Mouse (Mus musculus) megakaryocyte, adult 5-6 weeks (primary cell): Measurements from ENCODE around the gene Pttg1ip. TPM values are rescaled to one million over a fixed set of nuclear protein-coding genes. Genes with fewer than 3 reads are reported as not detected.

Experiments
- ATAC-seq: 2 replicates; pipeline ENCODE4 v1.8.0; 2016; ENCODE audit warnings: mild to moderate bottlenecking, inconsistent platforms; ENCODE audit not compliant: poor library complexity, severe bottlenecking
- total RNA-seq, 2 experiments: library from RNA; stranded (forward) in 1 of 2; stranded (reverse) in 1 of 2; fragments of 153-499, 151-499 nt in 1 of 2; fragments of 221-1000, 200-1000 nt in 1 of 2; gene quantifications; 2 replicates each; pipeline versions ENCODE4 v1.2.3 to v1.2.4; 2015 to 2017

The Pttg1ip gene
- total RNA-seq, 2 experiments from 2014 or later: 54.8 to 82.8 TPM

DNA sequence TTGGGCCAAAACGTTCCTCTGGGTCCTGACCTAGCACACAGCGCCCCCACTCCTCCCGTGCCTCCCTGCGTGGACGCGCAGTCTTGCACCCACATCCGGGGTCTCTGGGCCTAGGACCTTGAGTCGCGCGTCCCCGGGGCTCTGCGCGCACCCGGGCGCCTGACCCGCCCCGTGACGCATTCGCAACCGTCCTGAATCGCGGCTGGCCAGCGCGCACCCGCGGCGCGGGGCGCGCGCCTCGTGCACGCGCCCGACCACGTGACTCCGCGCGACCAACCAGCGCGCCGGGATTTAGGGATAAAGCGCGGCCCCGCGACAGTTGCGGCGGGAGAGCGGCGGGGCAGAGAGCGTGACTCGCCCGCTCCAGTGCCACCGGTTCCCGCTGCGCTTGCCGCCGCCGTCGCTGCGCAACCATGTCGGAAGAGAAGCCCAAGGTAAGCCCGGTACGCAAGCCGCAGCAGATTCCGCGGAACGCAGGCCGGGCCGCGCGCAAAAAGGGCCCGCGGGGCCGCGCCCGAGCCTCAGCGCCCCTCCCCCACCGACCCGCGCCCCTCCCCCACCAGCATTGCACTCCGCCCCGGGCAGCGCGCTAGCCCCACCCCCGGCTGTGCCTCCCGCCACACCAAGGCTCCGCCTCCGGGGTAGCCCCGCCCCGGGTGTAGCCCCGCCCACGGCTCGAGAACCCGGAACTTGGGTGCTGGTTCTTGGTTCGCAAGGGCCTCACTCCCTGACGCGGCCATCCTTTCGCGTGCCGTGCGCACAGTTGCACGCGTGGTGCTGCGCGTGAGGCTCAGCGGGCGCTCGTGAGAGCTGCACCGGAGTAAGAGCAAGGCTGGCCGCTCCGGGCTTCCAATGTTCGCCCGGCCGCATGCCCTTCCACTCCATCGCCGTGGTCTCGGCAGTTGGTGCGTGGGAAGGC lies 24.6 kb downstream of the Pttg1ip start, which contains the start of the genes Sumo3 and Gm49325:
Sumo3 (plus strand) TSS at position 190 of the 919 bp plus-strand sequence.
Gm49325 (plus strand) TSS at position 290 of the 919 bp plus-strand sequence.
- ATAC-seq: peak; percentile 91

DNA sequence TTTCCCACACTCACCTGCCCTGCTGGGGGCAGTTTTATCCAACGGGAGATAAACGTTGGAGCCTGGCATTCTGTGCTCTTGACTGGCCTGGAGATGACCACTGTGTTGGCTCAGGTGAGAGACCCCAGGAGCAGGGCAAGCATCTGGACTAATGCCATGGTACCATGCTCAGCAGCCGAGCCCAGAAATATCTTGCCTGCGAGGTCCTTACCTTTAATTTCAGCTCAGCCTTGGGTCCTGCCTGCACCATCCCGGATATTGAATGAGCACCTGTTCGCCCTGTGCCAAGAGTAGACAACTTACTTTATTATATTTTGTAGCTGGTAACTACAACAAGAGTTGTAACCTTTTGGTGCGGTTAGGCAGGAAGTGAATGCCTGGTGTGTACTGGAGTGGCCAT lies 25.3 kb downstream of the Pttg1ip start:
- peak; percentile 9; the same call in 1 of the 2 replicates for ATAC-seq

DNA sequence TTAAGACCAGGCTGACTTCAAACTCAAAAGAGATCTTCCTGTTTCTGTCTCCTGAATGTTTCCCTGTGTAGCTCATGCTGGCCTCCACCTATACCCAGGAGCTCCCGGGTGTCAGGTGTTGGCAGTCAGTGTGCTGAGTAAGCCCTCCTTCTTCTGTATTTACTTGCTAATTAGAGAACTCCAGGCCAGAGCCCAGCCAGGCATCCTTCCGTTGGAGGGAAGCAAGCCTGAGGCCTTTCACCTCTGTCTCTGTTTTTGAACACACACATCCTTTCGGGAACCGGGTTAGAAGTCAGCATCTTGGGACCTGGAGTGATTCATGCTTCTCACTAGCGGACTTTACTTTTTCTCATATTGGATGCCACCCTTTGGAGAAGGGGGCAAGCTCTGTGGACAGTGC lies 25.9 kb downstream of the Pttg1ip start:
- no peak for ATAC-seq

DNA sequence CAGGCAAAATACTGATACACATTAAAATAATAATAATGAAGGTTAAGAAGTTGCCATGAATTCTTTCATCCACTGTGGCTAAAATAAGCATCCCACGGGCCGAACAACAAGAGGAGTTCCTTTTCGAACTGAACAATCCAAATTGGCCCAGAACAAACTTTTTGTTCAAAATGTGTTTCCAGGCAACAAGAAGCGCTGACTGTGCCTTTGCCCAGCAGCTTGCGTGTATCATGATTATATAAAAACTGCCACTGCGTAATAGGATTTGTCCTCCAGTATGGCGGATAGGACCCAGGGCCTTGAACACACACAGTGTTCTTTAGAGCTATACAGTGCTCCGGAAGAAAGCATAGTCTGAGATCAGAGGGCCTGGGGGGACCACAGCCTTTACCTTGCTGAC lies 27.1 kb downstream of the Pttg1ip start:
- no peak for ATAC-seq

DNA sequence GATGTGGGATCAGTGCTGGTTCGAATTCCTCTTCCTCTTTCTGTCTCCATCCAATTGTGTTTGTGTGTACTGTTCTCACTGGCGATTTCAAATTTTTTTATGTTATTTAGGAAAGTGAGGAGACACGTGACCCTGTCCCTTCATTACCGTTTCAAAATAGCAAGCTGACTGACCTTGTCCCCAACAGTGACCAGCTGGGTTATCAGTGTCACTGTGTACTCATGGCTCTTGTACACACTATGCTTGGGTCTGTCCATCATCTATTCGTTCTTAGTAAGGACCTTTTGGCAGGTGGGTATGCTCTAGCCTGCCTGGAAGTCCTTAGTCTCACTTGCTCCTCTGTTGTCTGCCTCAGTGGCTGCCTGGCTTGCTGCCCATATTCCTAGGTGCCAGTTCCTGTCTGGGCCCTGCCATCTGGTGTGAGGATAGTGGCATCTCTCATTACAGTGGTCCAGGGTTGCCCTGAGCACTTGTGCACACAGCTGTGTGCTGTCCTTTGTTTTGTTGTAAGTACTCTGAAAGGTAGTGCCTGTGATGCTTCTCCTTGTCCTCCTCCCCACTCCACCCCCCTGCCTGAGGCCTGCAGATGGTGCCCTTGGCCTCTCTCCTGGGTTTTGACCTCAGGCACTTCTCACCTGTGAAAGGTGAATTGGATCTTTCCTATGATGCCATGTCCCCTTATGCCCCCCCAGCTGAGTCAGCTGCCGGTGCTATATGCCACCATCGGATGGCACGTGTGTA lies 28.9 kb downstream of the Pttg1ip start:
- no peak for ATAC-seq

DNA sequence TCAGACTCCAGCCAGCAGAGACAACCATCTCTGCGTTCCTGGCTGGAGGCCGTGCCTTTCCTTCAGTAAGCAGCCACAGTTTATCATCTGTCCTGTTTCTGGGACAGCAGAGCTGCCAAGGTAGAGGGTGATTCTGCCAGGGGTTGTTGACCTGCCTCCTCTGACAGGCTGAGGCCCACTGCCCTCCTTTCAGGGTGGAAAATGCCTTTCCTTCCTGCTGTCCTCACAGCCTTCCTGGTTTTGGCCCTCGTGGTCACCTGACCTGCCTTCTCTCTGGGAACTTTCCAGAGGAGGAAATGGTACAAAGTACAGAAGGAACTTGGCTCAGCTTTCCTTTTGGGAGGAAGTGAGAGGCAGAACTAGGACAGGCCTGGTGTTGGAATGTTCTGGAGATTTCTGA lies 31.9 kb downstream of the Pttg1ip start:
- ATAC-seq: no peak

DNA sequence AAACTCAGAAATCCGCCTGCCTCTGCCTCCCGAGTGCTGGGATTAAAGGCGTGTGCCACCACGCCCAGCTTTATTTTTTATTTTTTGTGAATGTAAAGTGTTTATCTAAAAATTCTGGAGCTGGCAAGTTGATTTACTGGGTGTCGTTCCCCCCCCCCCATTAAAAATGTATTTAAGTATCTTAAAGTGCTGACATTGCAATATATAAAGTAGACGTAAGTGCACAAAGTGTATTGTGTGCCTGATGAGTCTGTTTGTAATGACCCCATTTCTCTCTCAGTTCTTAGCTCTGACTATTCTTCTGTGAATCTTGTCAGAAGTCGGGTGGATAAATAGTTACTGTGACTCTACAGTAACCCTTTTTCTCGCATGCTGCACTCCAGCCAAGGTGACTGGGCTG lies 34.1 kb downstream of the Pttg1ip start:
- ATAC-seq: no peak

DNA sequence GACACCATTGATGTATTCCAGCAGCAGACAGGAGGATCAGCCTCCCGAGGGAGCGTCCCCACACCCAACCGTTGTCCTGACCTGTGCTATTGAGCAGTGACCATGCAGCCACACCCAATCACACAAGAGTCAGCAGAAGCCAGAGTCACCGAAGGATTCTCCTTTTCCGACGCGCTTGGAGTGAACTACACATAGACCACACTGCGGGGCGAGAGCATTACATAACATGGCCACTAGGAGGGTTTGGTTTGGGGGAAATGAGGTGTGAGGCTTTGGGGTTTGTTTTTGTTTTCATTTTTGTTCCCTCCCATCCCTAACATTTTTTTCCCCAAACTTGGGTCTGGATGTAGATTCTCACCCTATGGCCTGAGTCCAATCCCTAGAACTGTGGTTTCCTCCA lies 34.6 kb downstream of the Pttg1ip start:
- ATAC-seq: no peak

DNA sequence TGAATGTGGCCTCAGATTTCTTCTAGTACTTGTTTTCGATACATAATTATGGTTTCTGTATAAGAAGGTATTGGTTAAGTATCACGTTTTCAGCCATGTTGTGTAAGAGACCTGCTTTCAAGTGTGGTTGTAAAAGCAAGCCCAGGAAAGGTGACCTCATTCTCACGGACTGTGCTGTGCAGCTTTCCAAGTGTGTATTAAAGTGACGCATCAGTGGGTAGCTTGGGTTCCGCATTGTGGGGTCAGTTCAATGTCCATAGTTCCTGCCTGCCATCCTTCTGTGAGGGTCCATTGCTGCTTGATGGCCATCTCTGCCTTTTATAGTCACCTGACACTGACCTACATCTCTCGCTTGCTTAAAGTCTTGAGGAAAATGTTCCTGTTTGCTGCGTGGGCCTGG lies 35.4 kb downstream of the Pttg1ip start:
- no peak for ATAC-seq

DNA sequence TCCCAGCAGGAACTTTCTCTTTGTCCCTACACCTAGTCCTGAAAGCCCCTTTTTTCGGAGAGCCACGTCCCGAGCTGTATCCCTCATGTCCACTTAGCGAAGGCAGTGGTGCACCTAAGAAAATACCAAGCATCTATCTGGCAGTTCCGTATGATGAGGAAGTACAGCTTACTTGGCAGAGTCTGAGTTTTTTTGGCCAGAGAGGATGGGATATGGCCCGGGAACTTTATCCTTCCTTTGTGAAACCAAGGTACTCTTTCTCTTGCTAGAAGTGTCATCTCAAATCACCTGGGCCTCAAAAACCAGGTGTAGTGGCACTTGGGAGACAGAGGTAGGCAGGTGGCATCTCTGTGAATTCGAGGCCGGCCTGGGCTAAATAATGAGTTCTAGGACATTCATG lies 40.0 kb downstream of the Pttg1ip start:
- peak; percentile 8 for ATAC-seq

DNA sequence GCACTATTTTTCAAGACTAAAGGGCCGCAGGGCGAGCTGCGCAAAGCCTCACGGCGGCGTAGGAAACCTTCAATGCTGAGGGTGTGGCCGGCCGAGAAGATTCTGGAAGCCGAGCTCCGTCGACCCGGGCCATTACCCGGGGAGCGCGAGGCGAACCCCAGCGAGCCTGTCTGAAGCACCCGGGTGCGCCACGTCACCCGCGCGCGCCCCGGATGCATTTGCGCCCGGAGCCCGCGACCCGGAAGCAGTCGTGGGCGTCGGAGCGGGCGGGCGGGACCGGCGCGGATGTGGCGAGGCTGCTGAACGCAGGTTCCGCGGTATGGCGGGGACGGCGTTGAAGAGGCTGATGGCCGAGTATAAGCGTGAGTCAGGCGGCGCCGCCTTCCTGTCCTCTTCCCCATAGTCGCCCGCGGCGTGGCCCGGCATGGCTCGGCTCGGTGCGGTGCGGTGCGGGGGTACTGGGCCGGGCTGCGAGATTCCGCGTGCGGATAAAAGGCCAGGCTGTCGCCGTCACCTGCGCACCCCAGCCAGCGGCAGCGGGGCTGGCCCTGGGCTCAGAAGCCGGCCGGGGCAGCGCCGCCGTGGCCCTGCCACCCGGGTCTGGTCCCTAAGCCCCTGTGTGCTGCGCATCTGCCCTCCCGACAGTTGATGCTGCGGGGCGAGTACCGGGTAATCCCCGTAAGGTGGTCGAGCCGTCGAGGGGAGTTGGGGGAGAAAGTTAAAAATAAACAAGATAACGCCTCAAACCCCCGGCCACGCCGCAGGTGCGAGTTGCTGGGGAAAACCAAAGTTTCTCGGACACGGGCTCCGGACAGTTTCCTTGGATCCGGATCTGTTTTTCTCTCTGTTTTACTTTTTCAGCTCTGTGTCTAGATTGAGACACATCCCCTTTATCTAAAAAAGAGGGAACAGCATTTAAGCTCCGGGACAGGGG lies 40.8 kb downstream of the Pttg1ip start, which contains the start of gene Ube2g2:
Ube2g2 (plus strand) TSS at position 221 of the 934 bp plus-strand sequence.
- peak; percentile 92 for ATAC-seq

DNA sequence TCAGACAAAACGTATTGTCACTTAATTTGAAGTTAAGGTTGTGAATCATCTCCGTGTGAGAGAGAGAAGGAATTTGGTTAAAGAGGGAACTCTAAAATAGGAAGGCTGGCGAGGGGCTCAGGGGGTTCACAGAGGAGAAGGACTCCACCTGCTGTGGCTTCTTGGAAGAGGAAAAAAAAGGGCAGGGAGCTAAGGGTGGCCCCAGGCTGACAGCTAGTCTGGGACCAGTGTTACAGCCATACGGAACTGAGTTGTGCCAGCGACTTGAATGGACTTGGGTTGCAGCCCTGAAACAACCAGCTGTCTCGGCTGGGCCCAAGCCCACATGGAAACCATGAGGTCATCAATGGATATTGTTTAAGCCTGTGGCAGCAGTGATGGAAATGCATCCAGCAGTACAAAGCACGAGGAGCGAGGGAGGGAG lies 41.6 kb downstream of the Pttg1ip start:
- peak; percentile 12; the same call in 1 of the 2 replicates for ATAC-seq

DNA sequence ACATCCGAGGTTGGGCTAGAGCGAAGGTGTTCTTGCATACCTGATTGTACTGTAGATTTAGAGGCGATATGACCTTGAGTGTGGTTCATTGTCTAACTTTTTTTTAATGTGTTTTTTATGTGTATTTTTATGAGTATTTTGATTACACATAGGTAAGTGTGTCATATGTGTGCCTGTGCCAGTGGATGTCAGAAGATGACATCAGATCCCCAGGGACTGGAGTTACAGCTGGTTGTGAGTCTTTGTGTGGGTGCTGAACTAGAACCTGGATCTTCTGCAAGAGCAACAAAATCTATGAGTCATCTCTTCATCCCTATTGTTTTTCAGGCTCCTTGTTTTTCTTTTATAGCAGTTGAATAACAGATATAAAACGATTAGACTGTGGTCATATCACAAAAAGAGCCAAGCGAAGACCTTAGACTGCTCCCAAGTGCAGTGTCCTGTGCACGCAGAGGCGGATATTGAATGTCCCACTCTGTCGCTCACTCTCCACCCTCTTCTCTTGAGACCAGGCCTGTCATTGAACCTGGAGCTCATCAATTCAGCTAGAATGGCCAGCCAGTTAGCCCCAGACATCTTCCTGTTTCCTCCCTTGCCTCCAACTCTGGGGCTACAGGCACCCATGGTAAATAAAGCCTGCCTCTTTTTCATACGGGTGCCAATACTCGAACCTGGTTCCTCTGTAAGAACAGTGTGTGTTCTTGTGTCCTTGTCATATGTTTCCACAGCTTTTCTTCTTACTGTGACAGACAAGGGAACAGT lies 42.3 kb downstream of the Pttg1ip start:
- ATAC-seq: no peak

DNA sequence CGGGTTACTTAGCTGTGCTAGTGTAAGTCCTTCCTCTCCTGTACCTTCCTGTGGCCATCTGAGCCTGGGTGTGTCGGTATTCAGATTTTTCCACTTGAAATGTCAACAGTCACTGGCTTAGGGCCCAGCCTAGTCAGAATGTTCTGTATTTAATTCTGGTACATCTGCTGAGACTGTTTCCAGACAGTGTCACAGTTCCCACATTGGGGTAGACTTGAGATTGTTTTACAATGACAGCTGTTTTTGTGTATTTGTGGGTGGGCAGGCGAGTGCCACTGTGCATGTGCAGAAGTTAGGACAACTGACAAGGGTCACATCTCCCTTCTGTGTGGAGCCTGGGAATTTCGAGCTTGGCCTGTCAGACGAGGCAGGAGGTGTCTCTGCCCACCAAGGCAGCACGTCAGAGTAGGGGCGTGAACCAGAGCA lies 43.1 kb downstream of the Pttg1ip start:
- no peak for ATAC-seq

DNA sequence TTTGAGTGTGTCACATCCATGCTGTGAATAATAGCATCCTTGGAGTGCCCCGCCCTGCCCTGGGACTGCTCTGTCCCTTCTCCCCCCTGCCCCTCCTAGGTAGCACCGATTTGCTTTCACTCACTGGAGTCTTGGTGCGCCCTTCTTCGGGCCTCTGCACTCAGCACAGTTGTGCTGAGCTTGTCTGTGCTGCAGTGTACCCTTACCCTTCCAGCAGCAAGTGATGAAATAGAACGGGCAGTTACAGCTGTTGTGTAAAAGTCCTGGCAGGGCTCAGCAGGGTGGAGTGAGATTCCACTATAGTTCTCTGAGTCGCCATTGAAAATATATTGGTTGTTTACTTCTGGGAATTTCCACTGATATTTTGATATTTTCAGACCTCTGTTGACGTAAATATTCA lies 44.5 kb downstream of the Pttg1ip start:
- no peak for ATAC-seq

DNA sequence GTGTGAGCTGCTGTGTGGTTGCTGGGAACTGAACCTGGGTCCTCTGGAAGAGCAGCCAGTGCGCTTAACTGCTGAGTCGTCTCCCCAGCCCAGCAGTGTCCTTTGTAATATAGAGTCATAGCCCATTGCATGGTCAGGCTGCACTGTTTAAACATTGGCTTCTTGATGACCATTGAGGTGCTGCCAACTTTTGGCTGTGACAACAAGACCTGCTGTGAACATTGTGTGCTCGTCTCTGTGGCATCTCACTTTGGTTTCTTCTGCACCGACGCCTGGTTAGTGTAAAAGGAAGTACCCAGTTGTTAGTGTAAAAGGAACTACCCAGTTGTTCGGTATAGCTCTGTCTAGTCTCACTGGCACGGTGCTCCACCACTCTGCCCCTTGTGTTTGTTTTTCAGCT lies 45.1 kb downstream of the Pttg1ip start:
- ATAC-seq: peak; percentile 23

DNA sequence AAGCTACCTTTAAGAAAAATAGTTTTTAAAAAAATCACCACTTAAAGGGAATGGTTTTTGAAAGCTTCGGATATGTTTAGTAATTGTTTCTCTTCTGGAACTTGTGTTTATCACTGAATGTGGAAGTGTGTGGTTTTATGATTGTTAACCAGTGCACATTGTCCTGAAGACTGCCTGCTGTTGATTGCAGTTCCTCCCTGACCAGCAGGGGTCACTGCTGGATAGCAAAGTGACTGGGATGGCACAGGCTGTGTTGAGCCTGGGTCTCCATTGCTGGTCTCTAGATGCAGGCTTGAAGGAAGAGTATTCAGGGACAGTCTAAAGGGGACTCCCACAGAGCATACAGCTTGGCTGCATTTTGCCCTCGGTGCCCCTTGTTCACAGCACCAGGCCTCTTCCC lies 46.0 kb downstream of the Pttg1ip start:
- ATAC-seq: peak; percentile 85

DNA sequence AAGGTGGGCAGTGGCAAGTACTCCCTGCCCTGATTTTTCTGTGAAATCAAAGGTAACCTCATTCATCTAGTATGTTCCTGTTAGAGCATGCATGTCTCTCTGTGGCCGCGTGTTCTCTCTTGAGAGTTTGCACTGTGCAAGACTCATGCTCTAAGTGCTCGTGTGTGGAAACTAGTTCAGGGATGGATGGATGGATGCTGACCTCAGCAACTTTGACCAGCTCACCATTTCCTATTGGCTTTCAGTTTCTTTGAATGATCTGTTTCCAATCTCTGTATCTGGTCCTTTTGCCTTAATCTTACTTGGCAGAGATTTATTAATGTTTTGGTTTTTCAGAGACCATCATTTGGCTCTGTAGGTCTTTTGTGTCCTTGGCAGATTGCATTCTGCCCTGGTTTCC lies 47.6 kb downstream of the Pttg1ip start:
- ATAC-seq: no peak

DNA sequence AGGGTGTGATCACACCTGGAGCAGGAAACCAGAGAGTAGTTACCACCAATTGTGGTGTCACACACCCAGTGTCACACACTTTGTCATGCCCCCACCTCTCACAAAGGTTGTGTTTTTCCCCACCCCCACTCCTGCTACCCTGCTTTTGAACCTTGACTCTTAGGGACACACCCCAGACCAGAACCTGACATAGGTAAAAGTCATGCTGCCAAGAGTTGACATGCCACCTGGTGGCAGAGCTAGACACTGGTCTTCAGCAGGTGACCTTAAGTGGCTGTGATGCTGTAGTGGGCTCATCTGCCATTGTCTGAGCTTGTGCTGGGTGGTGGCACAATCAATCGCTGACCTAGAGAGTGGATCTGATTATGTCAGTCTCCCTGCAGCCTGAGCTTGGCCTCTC lies 48.5 kb downstream of the Pttg1ip start:
- ATAC-seq: no peak

DNA sequence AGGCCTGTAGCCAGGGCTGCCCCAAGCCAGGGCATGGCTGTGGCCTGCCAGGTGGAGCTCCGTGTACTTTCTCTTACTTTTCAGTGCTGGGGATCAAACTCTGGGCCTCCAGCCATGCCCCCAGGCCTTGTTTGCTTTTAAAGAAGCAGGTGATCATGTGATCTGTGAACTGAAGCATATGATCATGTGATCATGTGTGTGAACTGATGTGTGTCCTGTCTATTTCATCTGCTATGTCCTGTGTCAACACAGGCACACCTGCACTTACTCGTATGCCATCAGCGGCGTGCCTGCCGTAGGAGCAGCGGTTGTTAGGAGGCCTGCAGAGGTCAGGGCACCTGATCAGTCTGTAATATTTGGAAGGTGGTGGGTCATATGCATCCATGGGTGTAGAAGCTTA lies 52.5 kb downstream of the Pttg1ip start:
- no peak for ATAC-seq
